Mouse (Mus musculus) embryonic fibroblast, embryonic 13.5 days (primary cell): ENCODE results near the gene Trmu. TPM values are rescaled to one million over a fixed set of nuclear protein-coding genes. Genes with fewer than 3 reads are reported as not detected.

Source experiments
- H3K27ac ChIP-seq: 2 replicates; pipeline ENCODE4 v1.5.1; 2012; ENCODE audit warnings: low read length, control low read depth, inconsistent platforms; ENCODE audit not compliant: insufficient read depth
- H3K4me1 ChIP-seq: 2 replicates; pipeline ENCODE4 v1.6.1; 2011; ENCODE audit warnings: low read length; ENCODE audit not compliant: control insufficient read depth, insufficient read depth
- H3K4me3 ChIP-seq: 2 replicates; pipeline ENCODE4 v1.5.1; 2011; ENCODE audit warnings: mild to moderate bottlenecking, control low read depth, low read length; ENCODE audit not compliant: insufficient read depth
- CTCF ChIP-seq: IDR thresholded peaks from 2 replicates; pipeline ENCODE4 v1.5.1; 2011; ENCODE audit warnings: mild to moderate bottlenecking, control low read depth, low read length, moderate library complexity, borderline replicate concordance; ENCODE audit not compliant: insufficient read depth
- POLR2A ChIP-seq: IDR thresholded peaks from 2 replicates; pipeline ENCODE4 v1.6.1; 2011; ENCODE audit warnings: low read depth, mild to moderate bottlenecking, control low read depth, low read length, moderate library complexity
- polyA plus RNA-seq: library from polyadenylated mRNA; stranded (reverse); fragments of >200 nt; gene quantifications from 2 replicates; pipeline ENCODE4 v1.2.4, GENCODE M21; 2011; ENCODE audit warnings: low read depth; ENCODE audit not compliant: missing spikeins, insufficient read length

The Trmu gene
- polyA plus RNA-seq, 1 experiment = 20.0 TPM

- Histone ChIP-seq H3K4me3 (no peak overlapping the region), H3K4me1 (no peaks in the 10 kb centered on the region), H3K27ac (no peak overlapping the region)
- TF ChIP-seq CTCF = no peak
These were observed 13.5 kb downstream of the Trmu start for GRCm38 (mm10) chr15:85892498-85893118.

GRCm38 (mm10) chr15:85893871-85894270 lies 14.8 kb downstream of the Trmu start:
- H3K4me1 ChIP-seq = no peaks in the 10 kb centered on the region
- H3K27ac ChIP-seq = no peak overlapping the region
- H3K4me3 ChIP-seq = no peak overlapping the region
- TF ChIP-seq CTCF (no peak), POLR2A (no peak)

- Histone ChIP-seq H3K27ac (no peak overlapping the region), H3K4me3 (no peak overlapping the region), H3K4me1 (no peaks in the 10 kb centered on the region)
- TF ChIP-seq CTCF (peak; percentile 94), POLR2A (no peak)
These were observed 17.2 kb downstream of the Trmu start for GRCm38 (mm10) chr15:85896284-85896683.

DNA sequence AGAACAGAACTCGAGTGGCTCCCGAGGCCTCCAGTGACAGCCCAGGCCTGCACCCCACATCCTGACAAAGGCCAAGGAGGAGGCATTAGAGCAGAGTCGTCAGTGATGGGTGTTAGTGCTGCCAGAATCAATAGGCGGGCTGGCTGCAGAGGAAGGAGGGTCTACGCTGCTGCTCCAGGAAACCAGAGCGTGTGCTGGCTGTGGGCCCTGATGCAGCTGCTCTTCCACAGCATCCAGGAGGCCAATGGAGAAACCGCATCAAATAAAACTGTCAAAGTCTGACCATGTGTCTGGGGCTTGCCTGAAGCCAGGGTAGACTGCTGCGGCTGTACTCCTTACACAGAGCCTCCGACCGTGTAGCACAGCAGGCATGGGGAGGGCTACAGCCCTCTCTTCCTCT lies 18.0 kb downstream of the Trmu start:
- TF ChIP-seq POLR2A (no peak), CTCF (no peak)
- Histone ChIP-seq H3K4me1 (no peaks in the 10 kb centered on the region), H3K4me3 (no peak overlapping the region), H3K27ac (no peak overlapping the region)

DNA sequence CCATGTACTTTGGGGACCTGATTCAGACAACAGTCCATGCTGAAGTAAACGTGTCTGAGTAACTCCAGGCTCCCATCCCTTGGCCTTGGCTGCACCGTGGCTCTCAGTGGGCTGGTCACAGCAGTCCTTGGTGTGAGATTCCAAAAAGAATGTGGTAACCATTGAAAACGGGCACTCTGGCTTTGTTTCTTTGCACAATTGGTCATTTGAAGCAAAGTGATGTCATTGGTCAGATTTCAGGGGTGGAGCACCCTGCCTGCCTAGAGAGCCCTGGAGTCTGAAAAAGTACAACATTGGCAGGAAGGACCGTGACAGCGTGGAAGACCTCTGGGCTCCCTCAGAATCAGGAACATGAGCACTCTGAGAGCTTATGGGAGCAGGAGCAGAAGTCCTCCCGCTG lies 20.3 kb downstream of the Trmu start:
- TF ChIP-seq CTCF = no peak
- TF ChIP-seq POLR2A = no peak
- no peak overlapping the region for H3K4me3 ChIP-seq
- no peak overlapping the region for H3K27ac ChIP-seq
- no peaks in the 10 kb centered on the region for H3K4me1 ChIP-seq

DNA sequence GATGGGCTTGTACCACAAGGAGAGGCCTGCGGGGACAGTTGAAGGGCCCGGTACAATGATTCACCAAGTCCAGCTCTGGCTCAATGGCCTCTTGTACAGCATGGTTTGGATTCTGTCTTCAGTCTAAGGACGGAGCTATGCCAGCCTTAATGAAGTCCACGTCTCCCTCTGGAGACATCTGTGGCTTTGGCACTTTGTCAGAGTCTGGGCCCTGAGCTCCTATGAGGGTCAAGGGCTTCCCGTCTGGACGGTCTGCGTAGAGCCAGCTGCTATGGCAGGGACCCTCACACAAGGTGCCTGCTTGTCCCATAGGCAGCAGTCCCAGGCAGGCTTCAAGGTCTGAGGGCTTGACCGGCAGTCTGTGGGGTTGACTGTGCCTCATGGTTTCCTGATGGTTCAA lies 21.2 kb downstream of the Trmu start:
- H3K4me1 ChIP-seq = no peaks in the 10 kb centered on the region
- H3K4me3 ChIP-seq = no peak overlapping the region
- TF ChIP-seq CTCF (no peak), POLR2A (no peak)
- H3K27ac ChIP-seq = no peak overlapping the region

GRCm38 (mm10) chr15:85900801-85901200 lies 21.7 kb downstream of the Trmu start:
- H3K4me1 ChIP-seq = no peaks in the 10 kb centered on the region
- H3K4me3 ChIP-seq = no peak overlapping the region
- no peak overlapping the region for H3K27ac ChIP-seq
- TF ChIP-seq POLR2A = no peak
- no peak for TF ChIP-seq CTCF

- Histone ChIP-seq H3K4me1 (no peaks in the 10 kb centered on the region), H3K27ac (no peak overlapping the region), H3K4me3 (no peak overlapping the region)
- TF ChIP-seq POLR2A = no peak
- TF ChIP-seq CTCF = no peak
These were observed 23.4 kb downstream of the Trmu start for GRCm38 (mm10) chr15:85902505-85902904.

- no peak overlapping the region for H3K4me3 ChIP-seq
- H3K27ac ChIP-seq = no peak overlapping the region
These were observed 24.7 kb downstream of the Trmu start for GRCm38 (mm10) chr15:85903826-85904225.

GRCm38 (mm10) chr15:85908660-85909491 lies 29.8 kb downstream of the Trmu start:
- Histone ChIP-seq H3K27ac (no peak overlapping the region), H3K4me1 (no peaks in the 10 kb centered on the region), H3K4me3 (no peak overlapping the region)
- TF ChIP-seq CTCF (no peak), POLR2A (no peak)

More at GRCm38 (mm10) chr15:85903826-85904225, 24.7 kb downstream of the Trmu start:
- no peak for TF ChIP-seq POLR2A
- peak; percentile 93 for TF ChIP-seq CTCF
- no peaks in the 10 kb centered on the region for H3K4me1 ChIP-seq
